Mouse (Mus musculus): ENCODE data around the gene Acad11. TPM values are rescaled to one million over a fixed set of nuclear protein-coding genes. Genes with fewer than 3 reads are reported as not detected.

Gene Acad11
- 11.2 and 11.9 TPM in 2 replicates for polyA plus RNA-seq (2014; fragmentation: Nextera tagmentation; extraction: Ambion mirVana)

GRCm38 (mm10) chr9:104063244-104063961, at the start of gene Acad11:
Gene Acad11 (plus strand): TSS chr9:104063377.
- Histone ChIP-seq H3K9ac (ENCODE audit: low read depth, low read length) (peak within 1 kb of the TSS; percentile 85), H3K27me3 (replicated peaks; ENCODE audit: control insufficient read depth, insufficient read depth, low read length) (no peaks in the 10 kb centered on the region), H3K4me3 (ENCODE audit: low read depth, low read length) (peak within 1 kb of the TSS; percentile 90), H3K4me2 (ENCODE audit: low read depth, low read length) (peak within 1 kb of the TSS; percentile 96), H3K4me1 (ENCODE audit: control insufficient read depth, insufficient read depth, low read length) (peaks cover 11% of the 10 kb centered on the region), H3K27ac (replicated peaks; ENCODE audit: low read depth, low read length) (peak within 1 kb of the TSS; percentile 70; the same call in 1 of the 2 replicates), H3K9me3 (ENCODE audit: control insufficient read depth, low read length) (no peaks in the 10 kb centered on the region), H3K36me3 (ENCODE audit: control insufficient read depth, insufficient read depth, low read length) (peaks cover 18% of the 10 kb centered on the region)
- DNase-seq (ENCODE audit: low spot score) (peak; percentile 95), ATAC-seq (ENCODE audit: low read depth) (peak; percentile 97)
- WGBS: under 1% methylated on average over 23 of the region's 30 CpGs

- H3K4me2 ChIP-seq (ENCODE audit: low read depth, low read length): no peak overlapping the region
- ATAC-seq (ENCODE audit: low read depth) (no peak), DNase-seq (ENCODE audit: low spot score) (no peak)
- H3K9ac ChIP-seq (ENCODE audit: low read depth, low read length): no peak overlapping the region
- no peaks in the 10 kb centered on the region for H3K4me1 ChIP-seq (ENCODE audit: control insufficient read depth, insufficient read depth, low read length)
- no peak overlapping the region for H3K27ac ChIP-seq (replicated peaks; ENCODE audit: low read depth, low read length)
- H3K36me3 ChIP-seq (ENCODE audit: control insufficient read depth, insufficient read depth, low read length): peaks cover 74% of the 10 kb centered on the region
- H3K9me3 ChIP-seq (ENCODE audit: control insufficient read depth, low read length): no peaks in the 10 kb centered on the region
- no peak overlapping the region for H3K4me3 ChIP-seq (ENCODE audit: low read depth, low read length)
- WGBS: 86% methylated on average over 1 of the region's 1 CpGs
- H3K27me3 ChIP-seq (replicated peaks; ENCODE audit: control insufficient read depth, insufficient read depth, low read length): no peaks in the 10 kb centered on the region
Measured at GRCm38 (mm10) chr9:104014526-104014925, 48.7 kb upstream of the Acad11 start.

DNA sequence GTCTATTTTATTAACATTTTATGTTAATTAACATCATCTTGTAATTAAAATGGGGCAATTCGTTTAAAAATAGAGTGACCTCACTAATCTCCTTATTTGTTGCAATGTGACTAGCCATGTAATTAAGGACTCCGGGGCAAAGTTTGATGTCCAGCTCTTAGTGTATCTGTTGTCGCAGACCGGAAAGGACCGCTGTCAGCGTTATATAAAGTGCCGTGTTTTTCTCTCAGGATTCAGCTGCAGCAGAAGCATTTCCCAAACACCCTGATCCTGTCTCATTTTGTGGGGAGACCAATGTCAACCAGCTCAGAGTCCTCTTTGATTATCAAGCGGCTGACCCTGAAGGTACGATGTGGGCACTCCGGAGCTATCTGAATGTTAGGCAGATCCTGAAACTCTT, 42.2 kb upstream of the Acad11 start:
- H3K9me3 ChIP-seq (ENCODE audit: control insufficient read depth, low read length): no peaks in the 10 kb centered on the region
- H3K27ac ChIP-seq (replicated peaks; ENCODE audit: low read depth, low read length): no peak overlapping the region
- H3K4me2 ChIP-seq (ENCODE audit: low read depth, low read length): no peak overlapping the region
- WGBS: 88% methylated on average over 10 of the region's 10 CpGs
- no peak overlapping the region for H3K9ac ChIP-seq (ENCODE audit: low read depth, low read length)
- no peak for DNase-seq (ENCODE audit: low spot score)
- H3K27me3 ChIP-seq (replicated peaks; ENCODE audit: control insufficient read depth, insufficient read depth, low read length): no peaks in the 10 kb centered on the region
- peaks cover 93% of the 10 kb centered on the region for H3K36me3 ChIP-seq (ENCODE audit: control insufficient read depth, insufficient read depth, low read length)
- H3K4me3 ChIP-seq (ENCODE audit: low read depth, low read length): no peak overlapping the region
- H3K4me1 ChIP-seq (ENCODE audit: control insufficient read depth, insufficient read depth, low read length): no peaks in the 10 kb centered on the region
- ATAC-seq (ENCODE audit: low read depth): no peak

DNA sequence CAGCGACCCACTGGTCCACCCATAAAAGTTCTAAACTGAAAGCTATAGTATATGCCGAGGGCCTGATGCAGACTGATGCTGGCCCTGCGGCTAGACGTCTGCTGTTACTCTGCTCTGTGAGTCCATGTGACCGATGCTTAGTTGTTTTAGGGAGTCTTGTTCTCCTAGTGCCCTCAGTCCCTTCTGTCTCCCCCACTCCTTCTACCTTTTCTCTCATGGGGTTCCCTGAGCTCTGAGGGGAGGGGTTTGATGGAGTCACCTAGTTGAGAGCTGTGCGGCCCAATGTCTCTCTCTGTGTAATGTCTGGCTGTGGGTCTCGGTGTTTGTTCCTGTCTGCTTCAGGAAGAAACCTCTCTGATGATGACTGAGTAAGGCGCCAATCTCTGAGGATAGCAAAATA, 36.0 kb upstream of the Acad11 start:
- Histone ChIP-seq H3K27me3 (replicated peaks; ENCODE audit: control insufficient read depth, insufficient read depth, low read length) (no peaks in the 10 kb centered on the region), H3K9me3 (ENCODE audit: control insufficient read depth, low read length) (0 out of 2 replicates have a peak, but pooled peaks cover 7% of the 10 kb centered on the region), H3K9ac (ENCODE audit: low read depth, low read length) (no peak overlapping the region), H3K4me1 (ENCODE audit: control insufficient read depth, insufficient read depth, low read length) (no peaks in the 10 kb centered on the region), H3K4me3 (ENCODE audit: low read depth, low read length) (no peak overlapping the region), H3K4me2 (ENCODE audit: low read depth, low read length) (no peak overlapping the region), H3K27ac (replicated peaks; ENCODE audit: low read depth, low read length) (no peak overlapping the region), H3K36me3 (ENCODE audit: control insufficient read depth, insufficient read depth, low read length) (peaks cover 84% of the 10 kb centered on the region)
- WGBS: 94% methylated on average over 8 of the region's 8 CpGs
- DNase-seq (ENCODE audit: low spot score) (no peak), ATAC-seq (ENCODE audit: low read depth) (no peak)

DNA sequence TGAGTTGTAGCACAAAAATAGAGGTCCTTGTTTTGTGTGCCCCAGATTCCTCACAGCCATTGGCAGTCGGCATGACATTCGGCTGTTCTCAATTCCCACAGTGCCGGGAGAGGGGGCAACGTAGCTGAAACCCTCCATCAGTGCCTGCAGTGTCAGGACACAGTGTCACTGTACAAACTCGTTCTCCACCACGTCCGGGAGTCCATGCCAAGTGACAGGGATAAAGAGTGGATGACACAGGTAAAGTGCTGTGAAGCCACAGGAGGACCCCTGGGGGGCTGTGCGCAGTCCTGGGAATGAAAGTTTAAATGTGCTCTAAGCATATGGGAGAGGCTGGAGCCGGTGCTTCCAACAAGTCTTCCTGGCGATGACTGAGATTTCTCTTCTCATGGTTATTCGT, 33.3 kb upstream of the Acad11 start:
- H3K27ac ChIP-seq (replicated peaks; ENCODE audit: low read depth, low read length): no peak overlapping the region
- peaks cover 74% of the 10 kb centered on the region for H3K36me3 ChIP-seq (ENCODE audit: control insufficient read depth, insufficient read depth, low read length)
- no peak for DNase-seq (ENCODE audit: low spot score)
- H3K27me3 ChIP-seq (replicated peaks; ENCODE audit: control insufficient read depth, insufficient read depth, low read length): no peaks in the 10 kb centered on the region
- no peaks in the 10 kb centered on the region for H3K4me1 ChIP-seq (ENCODE audit: control insufficient read depth, insufficient read depth, low read length)
- no peak for ATAC-seq (ENCODE audit: low read depth)
- H3K9ac ChIP-seq (ENCODE audit: low read depth, low read length): no peak overlapping the region
- no peak overlapping the region for H3K4me3 ChIP-seq (ENCODE audit: low read depth, low read length)
- WGBS: 87% methylated on average over 11 of the region's 11 CpGs
- no peak overlapping the region for H3K4me2 ChIP-seq (ENCODE audit: low read depth, low read length)
- 0 out of 2 replicates have a peak, but pooled peaks cover 7% of the 10 kb centered on the region for H3K9me3 ChIP-seq (ENCODE audit: control insufficient read depth, low read length)

DNA sequence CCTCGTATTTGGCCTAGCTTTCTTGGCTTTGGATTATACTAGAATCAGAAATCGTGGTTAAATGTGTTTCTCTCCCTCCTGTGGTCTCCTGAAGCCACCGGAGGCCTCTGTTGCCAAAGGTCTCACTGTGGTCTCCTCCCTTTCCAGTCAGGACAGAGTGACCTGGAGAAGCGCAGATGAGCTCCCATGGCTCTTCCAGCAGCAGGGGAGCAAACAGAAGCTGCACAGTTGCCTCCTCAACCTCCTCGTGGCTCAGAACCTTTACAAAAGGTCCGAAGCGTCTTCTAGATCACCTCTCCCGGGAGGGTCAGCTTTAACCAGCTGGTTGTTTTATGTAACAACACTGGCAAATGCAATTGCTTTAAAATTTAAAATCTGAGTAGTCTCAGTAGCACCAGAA, 28.9 kb upstream of the Acad11 start:
- no peak for ATAC-seq (ENCODE audit: low read depth)
- no peak overlapping the region for H3K9ac ChIP-seq (ENCODE audit: low read depth, low read length)
- H3K9me3 ChIP-seq (ENCODE audit: control insufficient read depth, low read length): no peaks in the 10 kb centered on the region
- 77% methylated on average over 8 of the region's 8 CpGs for WGBS
- no peaks in the 10 kb centered on the region for H3K27me3 ChIP-seq (replicated peaks; ENCODE audit: control insufficient read depth, insufficient read depth, low read length)
- H3K4me2 ChIP-seq (ENCODE audit: low read depth, low read length): no peak overlapping the region
- no peak overlapping the region for H3K4me3 ChIP-seq (ENCODE audit: low read depth, low read length)
- no peak for DNase-seq (ENCODE audit: low spot score)
- H3K4me1 ChIP-seq (ENCODE audit: control insufficient read depth, insufficient read depth, low read length): no peaks in the 10 kb centered on the region
- no peak overlapping the region for H3K27ac ChIP-seq (replicated peaks; ENCODE audit: low read depth, low read length)
- peaks cover 63% of the 10 kb centered on the region for H3K36me3 ChIP-seq (ENCODE audit: control insufficient read depth, insufficient read depth, low read length)

GRCm38 (mm10) chr9:104034718-104035117, 28.5 kb upstream of the Acad11 start:
- Histone ChIP-seq H3K4me1 (ENCODE audit: control insufficient read depth, insufficient read depth, low read length) (no peaks in the 10 kb centered on the region), H3K27me3 (replicated peaks; ENCODE audit: control insufficient read depth, insufficient read depth, low read length) (no peaks in the 10 kb centered on the region), H3K9ac (ENCODE audit: low read depth, low read length) (no peak overlapping the region), H3K9me3 (ENCODE audit: control insufficient read depth, low read length) (no peaks in the 10 kb centered on the region), H3K36me3 (ENCODE audit: control insufficient read depth, insufficient read depth, low read length) (peaks cover 61% of the 10 kb centered on the region), H3K4me2 (ENCODE audit: low read depth, low read length) (no peak overlapping the region), H3K4me3 (ENCODE audit: low read depth, low read length) (no peak overlapping the region), H3K27ac (replicated peaks; ENCODE audit: low read depth, low read length) (no peak overlapping the region)
- DNase-seq (ENCODE audit: low spot score) (no peak), ATAC-seq (ENCODE audit: low read depth) (no peak)
- whole genome bisulfite sequencing: 68% methylated on average over 6 of the region's 6 CpGs

- WGBS: 48% methylated on average over 24 of the region's 24 CpGs
- Histone ChIP-seq H3K9ac (ENCODE audit: low read depth, low read length) (0 out of 2 replicates have a peak overlapping the region, but pooled peaks have one; percentile 27), H3K4me3 (ENCODE audit: low read depth, low read length) (no peak overlapping the region), H3K27me3 (replicated peaks; ENCODE audit: control insufficient read depth, insufficient read depth, low read length) (no peaks in the 10 kb centered on the region), H3K27ac (replicated peaks; ENCODE audit: low read depth, low read length) (no peak overlapping the region), H3K4me2 (ENCODE audit: low read depth, low read length) (no peak overlapping the region), H3K36me3 (ENCODE audit: control insufficient read depth, insufficient read depth, low read length) (peaks cover 60% of the 10 kb centered on the region), H3K9me3 (ENCODE audit: control insufficient read depth, low read length) (no peaks in the 10 kb centered on the region), H3K4me1 (ENCODE audit: control insufficient read depth, insufficient read depth, low read length) (no peaks in the 10 kb centered on the region)
- no peak for ATAC-seq (ENCODE audit: low read depth)
- peak; percentile 66 for DNase-seq (ENCODE audit: low spot score)
Measured at GRCm38 (mm10) chr9:104035261-104036015, 27.7 kb upstream of the Acad11 start.

All from embryonic facial prominence, embryonic 14.5 days (tissue).